Mouse (Mus musculus): ENCODE results near the gene Msh5.

GRCm38 (mm10) chr17:35021842-35022477 lies 24.6 kb downstream of the Msh5 start:
- TF ChIP-seq CTCF (IDR thresholded peaks at IDR 0.05; ENCODE audit: low read depth) (peak; percentile 31; the same call in 1 of the 2 replicates), EP300 (optimal IDR thresholded peaks at IDR 0.05) (no peak)

All from stomach, postnatal 0 days (tissue).